Mouse (Mus musculus): ENCODE data around the gene Gm17482.

DNA sequence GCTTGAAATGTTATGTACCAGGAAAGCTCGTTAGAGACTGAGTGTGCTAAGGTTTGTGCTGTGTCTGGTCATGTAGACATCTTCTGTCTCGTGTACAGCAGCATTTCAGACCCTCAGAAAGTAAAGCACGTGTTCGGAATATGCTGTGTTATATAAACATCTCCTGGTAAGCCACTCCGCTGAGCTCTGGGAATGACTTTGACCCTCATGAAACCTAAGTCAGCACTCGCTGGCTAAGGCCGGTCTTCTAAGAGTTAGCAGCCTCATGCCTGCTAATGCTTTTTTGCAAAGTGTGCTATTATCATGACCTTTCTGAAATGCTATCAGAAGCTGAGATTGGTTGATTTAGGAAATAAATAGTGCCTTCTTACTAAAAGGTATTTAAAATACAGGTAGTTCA, 36.0 kb upstream of the Gm17482 start:
- TF ChIP-seq CTCF (IDR thresholded peaks at IDR 0.05; ENCODE audit: low read depth, low read length) (no peak), POLR2A (IDR thresholded peaks at IDR 0.05; ENCODE audit: insufficient read depth, low read length) (no peak), EP300 (IDR thresholded peaks at IDR 0.05; ENCODE audit: insufficient read depth, low read depth, low read length) (no peak)
